Mouse (Mus musculus) gastrocnemius, postnatal 25 days (tissue): ENCODE measurements around the gene Atrip. TPM values are rescaled to one million over a fixed set of nuclear protein-coding genes. Genes with fewer than 3 reads are reported as not detected.

ENCODE experiments used
- DNase-seq: peaks from one replicate; pipeline ENCODE4 v3.0.0; 2022
- long read RNA-seq, 2 experiments: library from polyadenylated mRNA; stranded (forward); transcript quantifications; one replicate each; pipeline ENCODE4 v2.0.0; 2021
- total RNA-seq, 2 experiments: library from RNA; stranded (reverse); gene quantifications; 1 replicate in 1 of 2; 2 replicates in 1 of 2; pipeline ENCODE4 v1.2.3; 2021

The Atrip gene
- total RNA-seq, result 1 to 10 TPM; 7.9 to 8.4 TPM
- long read RNA-seq, experiment 1, transcript Atrip-201 (13 exons, 2,572 nt), result major isoform, 8 of 12 reads
- long read RNA-seq, experiment 1, partial matches to known transcripts, result 0 of 12 reads
- long read RNA-seq, experiment 1, other reads (novel, unspliced or antisense), result 4 of 12 reads
- long read RNA-seq, experiment 2, transcript Atrip-201 (13 exons, 2,572 nt), result major isoform, 15 of 25 reads
- long read RNA-seq, experiment 2, partial matches to known transcripts, result 1 of 25 reads
- long read RNA-seq, experiment 2, other reads (novel, unspliced or antisense), result 9 of 25 reads

DNA sequence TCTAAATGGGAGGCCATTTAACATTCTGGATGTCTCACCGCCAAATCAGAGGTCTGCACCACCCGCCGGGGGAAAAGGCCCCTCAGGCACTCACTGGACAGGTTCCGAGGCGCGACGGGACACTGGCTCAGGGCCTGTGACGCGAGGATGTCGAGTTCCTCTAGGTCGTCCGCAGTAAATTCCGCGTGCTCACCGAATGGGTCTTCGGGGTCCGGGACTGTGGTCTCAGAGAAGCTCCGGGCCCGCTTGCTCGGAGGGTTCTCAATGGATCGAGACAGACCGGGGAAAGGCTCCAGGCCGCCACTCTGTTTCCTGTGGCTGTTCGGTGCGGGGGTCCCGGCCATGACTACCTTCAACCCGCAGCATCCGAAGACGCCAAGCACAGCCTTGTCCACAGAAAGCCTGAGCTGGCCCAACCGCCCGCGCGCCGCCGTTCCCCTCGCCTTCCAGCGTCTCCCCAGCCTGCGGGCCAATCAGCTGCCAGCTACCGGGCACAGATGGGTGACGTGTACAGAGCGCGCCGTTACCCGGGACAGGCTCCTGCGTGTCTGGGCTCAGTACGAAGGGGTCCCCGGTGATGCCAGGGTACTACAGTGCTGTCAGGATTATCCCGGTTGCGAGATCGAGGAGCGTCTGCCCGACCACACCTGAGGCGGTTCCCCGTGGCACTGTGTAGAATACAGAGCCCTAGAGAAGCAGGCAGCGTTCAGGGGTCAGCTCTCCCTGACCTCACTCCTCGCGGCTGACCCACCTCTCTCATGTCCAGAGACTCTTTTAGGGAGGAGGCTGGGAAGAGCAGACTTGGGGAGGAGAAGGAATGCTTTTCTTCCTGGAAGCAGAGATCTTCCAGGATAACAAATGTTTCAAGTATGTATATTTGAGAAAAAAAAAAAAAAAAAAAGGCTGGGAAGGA lies at the start of gene Atrip:
Gene Atrip, minus strand, starts transcription at position 464 of the 913 bp plus-strand sequence.
- DNase-seq, result peak; percentile 89

DNA sequence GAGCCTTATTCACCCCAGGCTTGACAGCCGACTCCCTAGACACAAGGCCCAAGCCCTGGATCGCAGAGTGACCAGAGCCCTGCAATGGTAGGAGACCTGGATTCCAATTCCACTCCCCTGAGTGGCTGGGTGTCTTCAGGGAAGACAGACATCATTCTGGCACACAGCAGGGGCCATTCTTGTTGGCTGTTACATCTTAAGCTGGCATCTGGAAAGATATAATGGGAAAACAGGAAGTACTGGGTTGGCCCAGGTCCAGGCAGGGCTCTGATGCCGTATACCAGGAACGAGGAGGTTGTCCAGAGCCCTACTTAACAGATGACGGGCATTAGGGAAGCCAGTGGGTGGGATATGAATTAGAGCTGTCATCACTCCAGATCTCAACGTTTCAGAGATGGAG lies 49.3 kb upstream of the Atrip start:
- no peak for DNase-seq

- no peak for DNase-seq
Observed at GRCm38 (mm10) chr9:109122553-109123085, 48.7 kb upstream of the Atrip start.

DNA sequence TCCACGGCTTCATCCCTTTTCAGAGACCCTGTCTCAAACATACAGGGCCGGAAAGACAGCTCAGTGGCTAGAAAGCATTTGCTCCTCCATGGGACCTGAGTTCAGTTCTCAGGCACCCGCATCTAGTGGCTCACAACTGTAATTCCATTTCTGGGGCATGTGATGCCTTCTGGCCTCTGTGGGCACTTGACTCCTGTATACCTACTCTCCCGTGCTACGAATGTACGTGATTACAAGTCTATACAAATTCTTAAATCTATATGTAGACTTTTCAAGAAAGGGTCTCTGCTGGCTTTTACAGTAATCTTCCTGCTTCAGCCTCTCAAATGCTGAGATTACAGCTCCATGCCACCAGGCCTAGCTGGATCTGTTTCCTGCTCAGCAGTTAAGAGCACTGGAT lies 47.0 kb upstream of the Atrip start:
- DNase-seq, result no peak

GRCm38 (mm10) chr9:109119571-109119970 lies 45.6 kb upstream of the Atrip start:
- no peak for DNase-seq

DNA sequence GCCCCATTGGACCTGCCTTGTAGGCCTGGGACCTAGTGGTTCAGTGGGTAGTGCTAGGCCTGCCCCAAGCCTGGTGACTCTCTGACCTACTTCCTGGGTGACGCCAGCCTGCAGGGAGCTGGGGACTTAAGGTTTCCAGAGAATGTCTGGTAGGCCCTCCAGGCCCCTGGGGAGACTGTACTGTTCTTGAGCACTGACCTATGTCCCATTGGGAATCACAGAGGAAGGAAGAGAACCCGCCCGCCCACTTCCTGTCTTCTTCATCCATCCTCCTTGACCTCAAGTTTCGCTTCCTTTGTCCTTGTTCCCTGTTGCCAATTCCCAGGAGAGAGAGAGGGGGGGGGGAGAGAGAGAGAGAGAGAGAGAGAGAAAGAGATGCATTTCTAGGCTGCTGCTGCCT lies 44.2 kb upstream of the Atrip start:
- peak; percentile 46 for DNase-seq

GRCm38 (mm10) chr9:109116205-109116604 lies 42.3 kb upstream of the Atrip start:
- DNase-seq, result no peak

GRCm38 (mm10) chr9:109114871-109115270 lies 40.9 kb upstream of the Atrip start:
- no peak for DNase-seq

DNA sequence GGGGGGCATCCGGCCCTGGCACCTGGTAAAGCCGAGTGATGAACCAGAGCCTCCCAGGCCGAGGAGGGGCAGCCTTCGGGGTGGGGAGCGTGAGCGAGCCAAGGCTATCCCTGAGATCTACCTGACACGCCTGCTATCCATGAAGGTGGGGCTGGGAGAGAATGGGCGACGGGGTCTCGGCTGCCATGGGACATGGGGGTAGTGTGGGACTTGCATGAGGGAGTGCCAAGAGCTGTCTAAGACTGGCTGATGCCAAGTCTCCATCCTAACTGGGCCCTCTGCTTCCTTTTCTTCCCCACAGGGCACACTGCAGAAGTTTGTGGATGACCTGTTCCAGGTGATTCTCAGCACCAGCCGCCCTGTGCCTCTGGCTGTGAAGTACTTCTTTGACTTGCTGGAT lies 40.4 kb upstream of the Atrip start:
- peak; percentile 5 for DNase-seq

- peak; percentile 3 for DNase-seq
Observed at GRCm38 (mm10) chr9:109113331-109113730, 39.4 kb upstream of the Atrip start.

DNA sequence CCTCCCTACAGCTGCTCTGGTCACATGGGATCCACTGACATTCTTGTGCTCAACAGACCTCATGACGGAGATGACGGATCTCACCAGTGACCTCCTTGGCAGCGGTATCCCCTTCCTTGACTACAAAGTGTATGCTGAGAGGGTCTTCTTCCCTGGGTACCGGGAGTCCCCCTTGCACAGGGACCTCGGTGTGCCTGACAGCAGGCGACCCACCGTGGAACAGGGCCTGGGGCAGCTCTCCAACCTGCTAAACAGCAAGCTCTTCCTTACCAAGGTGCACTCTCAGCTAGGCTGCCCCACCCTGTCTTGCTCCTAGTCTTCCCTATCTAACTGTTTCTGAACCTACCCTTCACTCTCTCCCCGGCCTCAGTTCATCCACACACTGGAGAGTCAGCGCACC lies 37.7 kb upstream of the Atrip start:
- DNase-seq, result no peak

DNA sequence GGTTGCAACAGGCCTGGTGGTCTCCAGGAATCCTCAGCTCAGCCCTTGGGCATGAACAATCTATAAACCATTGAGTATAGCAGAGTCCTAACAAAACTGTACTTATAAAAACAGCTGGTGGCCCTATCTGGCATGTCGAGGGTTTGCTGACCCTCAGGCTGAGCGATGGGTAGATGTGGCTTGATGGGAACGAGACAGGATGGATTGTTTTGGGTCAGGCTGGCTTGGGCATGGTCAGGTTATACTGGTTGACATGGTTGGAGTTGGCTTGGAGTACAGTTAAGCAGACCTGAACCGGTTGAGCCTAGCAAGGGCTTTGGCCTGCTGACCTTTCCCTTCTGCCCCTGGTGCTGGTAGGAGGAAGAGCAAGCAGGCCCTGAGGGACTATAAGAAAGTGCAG lies 37.2 kb upstream of the Atrip start:
- no peak for DNase-seq

DNA sequence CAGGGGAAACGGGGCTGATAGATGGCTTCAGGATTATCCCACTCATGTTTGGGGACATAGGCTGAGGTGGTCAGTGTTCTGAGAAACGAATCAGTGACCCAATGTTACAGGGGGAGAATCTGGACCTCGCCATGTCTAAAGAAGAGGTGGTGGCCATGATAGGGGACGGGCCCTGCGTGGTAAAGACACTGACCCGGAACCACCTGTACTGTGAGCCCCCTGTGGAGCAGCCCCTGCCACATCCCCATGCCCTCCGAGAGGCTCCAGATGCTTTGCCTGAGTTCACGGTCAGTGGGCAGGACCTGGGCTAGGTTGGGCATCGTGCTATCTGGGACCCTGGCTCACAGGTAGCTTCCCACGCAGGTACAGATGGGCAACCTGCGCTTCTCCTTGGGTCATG lies 36.3 kb upstream of the Atrip start:
- no peak for DNase-seq

DNA sequence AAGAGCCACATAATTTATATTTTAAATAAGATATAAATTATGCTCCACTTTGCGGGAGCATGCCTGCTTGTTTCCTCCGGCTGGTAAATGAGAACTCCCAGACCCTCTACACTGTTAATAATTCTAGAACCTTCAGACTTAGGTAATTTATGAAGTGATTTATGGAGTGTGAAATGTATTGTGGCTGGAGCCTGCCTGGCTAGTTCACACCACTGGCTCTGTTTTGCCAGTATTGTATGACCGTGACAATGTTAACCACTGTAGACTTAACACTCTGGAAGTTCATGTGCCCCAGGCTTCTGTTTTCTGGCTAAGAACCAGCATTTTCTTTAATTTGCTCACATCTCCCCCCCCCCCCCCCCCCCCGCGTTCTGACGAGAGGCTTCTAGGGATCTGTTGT lies 33.4 kb upstream of the Atrip start:
- DNase-seq, result no peak

GRCm38 (mm10) chr9:109105648-109106047 lies 31.7 kb upstream of the Atrip start:
- DNase-seq, result no peak

DNA sequence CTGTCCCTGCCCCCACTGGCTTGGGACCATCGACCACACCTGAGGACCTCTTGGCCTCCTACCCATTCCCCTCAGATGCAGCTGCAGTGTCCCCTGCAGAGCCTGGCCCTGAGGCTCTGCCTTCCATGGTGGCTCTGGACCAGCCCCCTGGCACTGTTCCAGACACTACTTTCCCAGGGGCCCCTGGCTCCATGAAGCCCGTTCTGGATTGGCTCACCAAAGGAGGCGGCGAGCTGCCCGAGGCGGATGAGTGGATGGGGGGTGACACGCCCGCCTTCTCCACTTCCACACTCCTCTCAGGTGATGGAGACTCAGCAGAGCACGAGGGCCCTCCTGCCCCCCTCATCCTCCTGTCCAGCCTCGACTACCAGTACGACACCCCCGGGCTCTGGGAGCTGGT lies 31.1 kb upstream of the Atrip start:
- DNase-seq, result no peak

DNA sequence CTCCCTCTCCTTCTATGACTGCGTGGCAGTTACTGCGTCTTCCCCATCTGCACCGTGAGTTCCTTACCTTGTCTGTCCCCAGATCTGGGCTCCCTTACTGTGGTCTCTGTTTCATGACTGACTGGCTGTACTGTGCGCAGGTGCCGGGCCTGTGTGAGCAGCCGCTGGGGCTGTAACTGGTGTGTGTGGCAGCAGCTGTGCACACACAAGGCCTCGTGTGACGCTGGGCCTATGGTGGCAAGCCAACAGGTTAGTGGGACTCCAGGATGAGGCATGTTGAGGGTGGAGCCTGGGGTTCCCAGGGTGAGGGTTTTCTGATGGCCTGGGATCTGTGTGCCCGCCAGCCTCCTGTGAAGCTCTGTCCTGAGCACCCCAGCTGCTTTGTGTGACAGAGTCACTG lies 30.2 kb upstream of the Atrip start:
- no peak for DNase-seq

DNA sequence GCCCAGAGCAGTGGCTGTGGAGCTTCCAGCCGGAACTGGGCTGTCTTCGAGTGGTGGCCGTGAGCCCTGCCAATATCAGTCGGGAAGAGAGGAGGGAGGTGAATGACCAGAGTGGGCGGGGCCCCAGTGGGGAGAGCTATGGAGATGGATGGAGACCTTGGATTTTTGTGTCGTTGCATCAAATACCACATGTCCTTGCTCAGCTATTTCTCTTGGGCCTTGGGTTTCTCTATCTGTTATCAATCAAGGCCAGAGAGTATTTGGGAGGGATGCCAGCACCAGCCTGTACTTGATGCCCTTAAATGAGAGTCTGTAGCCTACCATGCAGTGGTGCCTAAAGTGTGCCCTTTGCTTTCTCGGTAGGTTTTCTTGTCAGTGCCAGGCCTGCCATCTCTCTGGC lies 29.3 kb upstream of the Atrip start:
- DNase-seq, result no peak

DNA sequence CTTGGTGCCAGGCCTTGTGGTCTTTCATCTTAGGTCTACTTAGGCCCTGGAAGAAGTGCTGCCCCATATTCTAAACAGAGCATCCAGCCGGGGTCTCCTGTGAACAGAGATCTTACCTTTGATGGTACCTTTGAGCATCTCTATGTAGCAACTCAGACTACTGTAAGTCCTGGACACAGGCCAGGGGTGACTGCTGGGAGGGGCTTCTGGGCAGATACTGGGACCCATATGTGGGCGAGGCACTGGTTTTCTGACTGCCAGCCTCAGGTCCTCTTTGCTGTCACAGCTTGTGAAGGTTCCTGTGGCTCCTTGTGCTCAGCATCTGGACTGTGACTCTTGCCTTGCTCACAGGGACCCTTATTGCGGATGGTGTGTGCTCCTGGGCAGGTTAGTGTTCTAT lies 28.6 kb upstream of the Atrip start:
- no peak for DNase-seq

GRCm38 (mm10) chr9:109101933-109102445 lies 28.1 kb upstream of the Atrip start:
- DNase-seq, result no peak

DNA sequence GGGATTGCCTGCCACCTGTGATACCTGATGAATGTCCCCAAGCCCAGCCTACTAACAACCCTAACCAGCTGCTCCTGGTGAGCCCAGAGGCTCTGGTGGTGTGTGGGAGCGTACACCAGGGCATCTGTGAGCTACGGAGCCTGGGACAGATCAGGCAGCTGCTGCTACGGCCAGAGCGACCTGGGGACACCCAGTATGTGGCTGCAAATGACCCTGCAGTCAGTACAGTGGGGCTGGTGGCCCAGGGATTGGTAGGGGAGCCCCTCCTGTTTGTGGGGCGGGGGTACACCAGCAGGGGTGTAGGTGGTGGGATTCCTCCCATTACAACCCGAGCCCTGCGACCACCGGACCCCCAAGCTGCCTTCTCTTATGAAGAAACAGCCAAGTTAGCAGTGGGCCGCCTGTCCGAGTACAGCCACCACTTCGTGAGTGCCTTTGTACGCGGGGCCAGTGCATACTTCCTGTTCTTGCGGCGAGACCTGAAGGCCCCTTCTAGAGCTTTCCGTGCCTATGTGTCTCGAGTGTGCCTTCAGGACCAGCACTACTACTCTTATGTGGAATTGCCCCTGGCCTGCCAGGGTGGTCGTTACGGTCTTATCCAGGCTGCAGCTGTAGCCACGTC lies 26.5 kb upstream of the Atrip start:
- DNase-seq, result no peak

GRCm38 (mm10) chr9:109098969-109099368 lies 25.0 kb upstream of the Atrip start:
- DNase-seq, result no peak

GRCm38 (mm10) chr9:109098366-109098765 lies 24.4 kb upstream of the Atrip start:
- no peak for DNase-seq
